Mouse (Mus musculus) c-Kit-positive CD71-negative TER-119-negative erythroid progenitor cells, embryonic 14.5 days (primary cell): Measurements from ENCODE around the gene Plcb3.

Source experiments
- DNase-seq: peaks from one replicate; pipeline ENCODE4 v3.0.0-alpha.2; 2013; ENCODE audit warnings: low read depth

Gene Plcb3

GRCm38 (mm10) chr19:6990712-6991111, 14.4 kb upstream of the Plcb3 start:
- DNase-seq, result no peak

GRCm38 (mm10) chr19:6989251-6989650, 13.0 kb upstream of the Plcb3 start:
- no peak for DNase-seq

- DNase-seq, result no peak
Measured at GRCm38 (mm10) chr19:6987904-6988285, 11.6 kb upstream of the Plcb3 start.

- DNase-seq, result no peak
Measured at GRCm38 (mm10) chr19:6987061-6987903, 11.0 kb upstream of the Plcb3 start, which contains the start of gene Vegfb. Gene Vegfb (minus strand): TSS chr19:6987651.

- no peak for DNase-seq
Measured at GRCm38 (mm10) chr19:6985951-6986708, 9.9 kb upstream of the Plcb3 start.

GRCm38 (mm10) chr19:6985300-6985699, 9.0 kb upstream of the Plcb3 start:
- DNase-seq, result no peak

GRCm38 (mm10) chr19:6983621-6984020, 7.4 kb upstream of the Plcb3 start:
- no peak for DNase-seq

- DNase-seq, result no peak
Measured at GRCm38 (mm10) chr19:6981465-6981864, 5.2 kb upstream of the Plcb3 start.

GRCm38 (mm10) chr19:6980381-6981093, 4.3 kb upstream of the Plcb3 start, which contains the start of gene Fkbp2:
Gene Fkbp2 (minus strand): TSS chr19:6980501.
- peak; percentile 98 for DNase-seq

GRCm38 (mm10) chr19:6979486-6980380, 3.5 kb upstream of the Plcb3 start:
- DNase-seq, result peak; percentile 99

GRCm38 (mm10) chr19:6979001-6979479, 2.8 kb upstream of the Plcb3 start:
- DNase-seq, result no peak

- no peak for DNase-seq
Measured at GRCm38 (mm10) chr19:6978639-6978974, 2.3 kb upstream of the Plcb3 start.

- no peak for DNase-seq
Measured at GRCm38 (mm10) chr19:6977759-6978638, 1.7 kb upstream of the Plcb3 start.

GRCm38 (mm10) chr19:6974211-6975205, 1.8 kb downstream of the Plcb3 start, which contains the start of gene Ppp1r14b:
Gene Ppp1r14b (plus strand): TSS chr19:6974968.
- peak; percentile 84 for DNase-seq

GRCm38 (mm10) chr19:6973581-6974190, 2.6 kb downstream of the Plcb3 start:
- DNase-seq, result no peak

GRCm38 (mm10) chr19:6972247-6972917, 3.9 kb downstream of the Plcb3 start:
- no peak for DNase-seq

- DNase-seq, result no peak
Measured at GRCm38 (mm10) chr19:6971644-6972043, 4.6 kb downstream of the Plcb3 start.
